Mouse (Mus musculus): ENCODE measurements around the gene Neo1. TPM values are rescaled to one million over a fixed set of nuclear protein-coding genes. Genes with fewer than 3 reads are reported as not detected.

Neo1 gene
- polyA plus RNA-seq, 1 experiment from 2014 or later, result 48.7 TPM

DNA sequence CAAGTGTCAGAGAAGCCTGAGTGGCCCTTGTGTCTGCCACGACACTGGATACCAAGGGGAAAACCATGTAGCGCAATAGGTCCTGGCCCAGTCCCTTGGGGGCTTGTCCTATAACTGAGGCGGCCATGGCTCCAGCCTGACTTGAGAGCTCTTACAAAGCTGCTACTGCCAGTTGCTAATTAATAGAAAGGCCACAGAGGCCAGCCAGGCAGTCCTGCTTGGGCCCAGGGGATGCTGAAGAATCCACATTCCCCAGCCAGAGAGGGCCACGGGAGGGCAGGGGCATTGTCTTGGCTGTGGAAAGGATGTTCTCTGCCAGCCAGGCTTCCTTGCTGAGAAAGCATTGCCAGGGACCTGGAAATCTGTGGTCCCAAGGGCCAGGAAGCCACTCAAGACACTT lies 206.6 kb downstream of the Neo1 start:
- Histone ChIP-seq H3K27ac (ENCODE audit: low read depth, low read length) (no peak overlapping the region), H3K9ac (ENCODE audit: low read depth, low read length) (no peak overlapping the region), H3K4me1 (replicated peaks; ENCODE audit: control insufficient read depth, insufficient read depth, low read length) (no peaks in the 10 kb centered on the region; the same call in 1 of the 2 replicates), H3K36me3 (ENCODE audit: control insufficient read depth, insufficient read depth, low read length) (no peaks in the 10 kb centered on the region), H3K27me3 (ENCODE audit: control insufficient read depth, insufficient read depth, low read length) (peaks cover 7% of the 10 kb centered on the region), H3K4me3 (ENCODE audit: low read depth, low read length) (no peak overlapping the region), H3K9me3 (ENCODE audit: control insufficient read depth, low read length) (no peaks in the 10 kb centered on the region), H3K4me2 (replicated peaks; ENCODE audit: low read depth, low read length) (no peak overlapping the region)
- 42% methylated on average over 4 of the region's 4 CpGs for WGBS
- ATAC-seq (ENCODE audit: low FRiP score), result no peak
- no peak for DNase-seq (ENCODE audit: low spot score)

Other genes with a start within 250 kb of the Neo1 start
- 1.3 and 1.5 TPM in 2 replicates for gene Hcn4, start 213.0 kb downstream of the Neo1 start, polyA plus RNA-seq (2014; fragmentation: Nextera tagmentation; extraction: Ambion mirVana)